Mouse (Mus musculus) naive thymus-derived CD4-positive, alpha-beta T cell, adult 2 months (primary cell): ENCODE data around the gene Ntn1.

Experiments used
- DNase-seq: peaks from one replicate; pipeline ENCODE4 v3.0.0-alpha.2; 2011; ENCODE audit warnings: low read depth

The Ntn1 gene

GRCm38 (mm10) chr11:68400727-68401219, at the start of gene Ntn1:
Ntn1 (minus strand) TSS chr11:68400823.
- DNase-seq, result no peak

DNA sequence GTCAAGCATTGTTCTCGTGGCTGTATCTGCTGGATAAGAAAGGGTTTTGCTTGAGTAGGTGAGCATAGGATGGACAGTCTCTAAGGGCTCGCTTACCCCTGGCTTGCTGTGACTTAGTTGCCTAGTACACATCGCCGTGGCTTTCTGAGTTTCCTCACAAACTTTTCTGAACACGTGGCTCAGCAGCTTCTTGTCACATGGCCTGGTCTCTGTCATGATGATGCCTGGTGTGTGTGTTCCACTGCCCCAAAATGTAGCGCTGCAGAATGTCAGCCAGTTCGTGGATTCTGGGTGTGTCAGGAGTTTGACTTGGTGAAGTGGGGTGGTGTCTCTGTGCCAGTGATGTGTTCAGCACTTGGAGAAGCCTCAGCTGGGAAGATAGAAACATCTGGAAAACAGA, 47.7 kb upstream of the Ntn1 start:
- DNase-seq, result peak; percentile 63

DNA sequence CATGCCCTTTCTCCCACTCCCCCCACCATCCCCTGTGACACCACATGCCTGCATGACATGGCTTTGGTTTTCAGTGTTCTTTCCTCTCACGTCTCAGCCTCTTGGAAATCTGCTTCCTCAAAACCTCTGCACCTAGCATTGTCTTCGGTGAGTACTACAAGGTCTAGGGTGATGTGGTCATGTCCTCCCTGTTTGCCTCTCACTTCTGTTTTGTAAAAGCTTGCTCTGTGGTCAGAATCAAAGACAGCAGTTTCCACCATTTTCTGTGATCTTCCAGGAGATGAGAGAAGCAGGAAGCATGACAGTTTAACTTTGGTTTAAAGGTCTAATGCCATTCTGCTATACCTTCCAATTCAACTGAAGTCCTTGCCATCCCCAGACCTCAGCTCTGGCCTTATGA, 46.6 kb upstream of the Ntn1 start:
- DNase-seq, result peak; percentile 79

GRCm38 (mm10) chr11:68446547-68446946, 45.9 kb upstream of the Ntn1 start:
- DNase-seq, result no peak

- DNase-seq, result no peak
Measured at GRCm38 (mm10) chr11:68445901-68446300, 45.3 kb upstream of the Ntn1 start.

DNA sequence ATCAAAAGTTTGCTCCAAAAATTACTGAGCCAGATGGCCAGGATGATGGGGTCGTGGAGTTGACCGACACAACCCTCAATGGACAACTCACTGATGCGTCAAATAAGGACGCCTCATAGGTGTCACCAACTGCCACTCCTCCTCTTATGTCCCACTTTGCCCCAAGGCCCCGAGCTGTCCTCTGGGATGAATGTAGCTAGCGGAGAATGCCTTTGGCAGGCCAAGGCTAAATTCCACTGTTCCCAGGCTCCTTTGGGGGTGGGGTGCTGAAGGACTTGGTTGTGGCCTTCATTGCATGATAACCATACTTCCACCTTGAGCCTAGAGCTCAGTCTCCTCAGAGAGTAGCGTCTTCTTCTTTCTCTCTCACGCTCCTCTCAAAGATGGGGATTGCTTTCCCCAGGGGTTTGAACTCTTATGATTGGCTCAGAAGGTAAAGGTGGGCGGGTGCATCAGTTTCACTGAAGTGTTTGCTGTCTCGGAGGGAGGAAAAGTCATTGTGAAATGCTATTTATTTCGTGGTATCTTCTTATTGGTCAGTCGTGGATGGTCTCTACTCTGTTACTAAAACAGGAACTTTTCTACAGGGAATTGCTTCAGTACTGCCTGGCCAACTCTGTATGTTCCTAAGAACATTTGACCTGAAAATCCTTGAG, 42.5 kb upstream of the Ntn1 start:
- DNase-seq, result peak; percentile 16

GRCm38 (mm10) chr11:68442346-68442745, 41.7 kb upstream of the Ntn1 start:
- DNase-seq, result peak; percentile 40

GRCm38 (mm10) chr11:68440965-68441364, 40.3 kb upstream of the Ntn1 start:
- DNase-seq, result no peak

DNA sequence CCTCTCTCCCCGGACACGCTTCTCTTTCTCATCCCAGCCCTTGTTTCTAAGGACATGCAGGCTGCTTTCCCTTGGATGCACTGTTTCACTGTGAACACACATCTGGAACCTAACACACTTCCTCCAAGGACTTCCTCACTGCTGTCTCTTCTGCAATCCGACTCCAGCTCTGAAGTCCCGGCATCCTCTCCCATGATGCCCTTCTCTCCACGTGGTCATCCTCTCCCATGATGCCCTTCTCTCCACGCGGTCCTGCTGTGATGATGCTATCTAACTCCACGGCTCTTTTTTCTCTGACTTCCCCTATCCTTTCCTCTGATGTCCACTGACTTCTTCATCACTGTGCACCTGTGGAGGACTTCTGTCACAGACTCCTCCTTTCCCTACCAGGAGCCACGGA, 39.5 kb upstream of the Ntn1 start:
- DNase-seq, result no peak

GRCm38 (mm10) chr11:68436376-68436775, 35.8 kb upstream of the Ntn1 start:
- peak; percentile 70 for DNase-seq

DNA sequence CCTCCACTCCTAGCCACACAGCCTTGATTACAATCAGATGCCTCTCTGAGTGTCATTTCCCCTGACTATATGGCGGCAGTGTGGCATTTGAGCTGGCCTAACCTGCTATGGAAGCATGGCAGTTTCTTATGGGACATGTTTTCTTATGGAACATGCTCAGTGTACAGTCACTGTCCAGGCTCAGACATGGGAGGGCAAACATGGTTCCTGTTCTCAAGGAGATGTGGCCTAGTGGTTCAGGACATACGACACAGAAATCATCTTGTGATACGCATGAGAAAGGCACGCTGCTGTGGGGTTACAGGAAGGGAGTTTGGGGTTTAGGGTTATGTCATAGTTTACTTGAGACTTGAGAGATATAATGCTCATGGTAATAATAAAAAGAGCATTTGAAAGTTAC, 35.0 kb upstream of the Ntn1 start:
- peak; percentile 78 for DNase-seq

DNA sequence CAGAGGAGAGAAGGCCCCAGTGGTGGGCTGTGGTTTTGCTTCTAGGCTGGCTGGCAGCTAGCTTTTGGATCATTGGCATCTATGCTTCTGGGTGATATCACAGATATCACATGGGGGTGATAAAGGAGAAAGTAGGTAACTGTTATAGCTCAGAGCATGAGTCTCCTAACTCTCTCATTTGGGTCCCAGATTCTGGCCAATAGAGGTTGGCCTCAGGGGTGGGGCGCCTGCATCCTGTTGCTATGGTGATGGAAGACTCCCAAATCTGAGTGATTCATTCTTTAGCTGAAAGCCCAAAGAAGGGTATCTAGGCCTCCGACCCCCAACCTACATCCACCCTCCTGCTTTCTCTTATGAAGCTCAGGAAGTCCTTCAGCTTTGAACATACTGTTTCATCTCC, 34.1 kb upstream of the Ntn1 start:
- no peak for DNase-seq

GRCm38 (mm10) chr11:68433534-68433933, 32.9 kb upstream of the Ntn1 start:
- DNase-seq, result peak; percentile 57

GRCm38 (mm10) chr11:68432361-68433021, 31.9 kb upstream of the Ntn1 start:
- peak; percentile 78 for DNase-seq

- DNase-seq, result peak; percentile 97
Measured at GRCm38 (mm10) chr11:68431699-68432360, 31.2 kb upstream of the Ntn1 start, which contains the start of gene Pik3r5. Pik3r5 (plus strand) TSS chr11:68432121.

DNA sequence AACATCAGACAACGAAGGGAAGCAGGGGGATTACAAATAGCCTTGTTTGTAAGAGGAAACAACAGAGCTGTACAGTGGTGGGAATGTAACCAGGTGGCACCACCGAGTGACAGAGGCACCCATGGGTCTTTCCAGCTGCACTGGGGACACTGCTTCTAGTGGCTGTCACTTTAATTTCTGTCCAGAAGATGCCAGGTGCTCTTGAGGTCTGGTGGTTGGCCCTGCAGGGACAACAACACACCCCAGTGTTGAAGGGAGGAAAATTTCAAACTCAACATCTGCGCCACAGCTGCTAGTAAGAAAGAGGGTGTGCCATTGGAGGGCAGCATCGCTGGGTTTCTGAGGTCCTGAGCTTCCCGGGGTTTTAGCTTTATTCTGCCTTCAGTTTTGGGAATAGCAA, 30.0 kb upstream of the Ntn1 start:
- peak; percentile 57 for DNase-seq

- no peak for DNase-seq
Measured at GRCm38 (mm10) chr11:68427083-68427570, 26.5 kb upstream of the Ntn1 start.

- DNase-seq, result no peak
Measured at GRCm38 (mm10) chr11:68425492-68426315, 25.1 kb upstream of the Ntn1 start.

DNA sequence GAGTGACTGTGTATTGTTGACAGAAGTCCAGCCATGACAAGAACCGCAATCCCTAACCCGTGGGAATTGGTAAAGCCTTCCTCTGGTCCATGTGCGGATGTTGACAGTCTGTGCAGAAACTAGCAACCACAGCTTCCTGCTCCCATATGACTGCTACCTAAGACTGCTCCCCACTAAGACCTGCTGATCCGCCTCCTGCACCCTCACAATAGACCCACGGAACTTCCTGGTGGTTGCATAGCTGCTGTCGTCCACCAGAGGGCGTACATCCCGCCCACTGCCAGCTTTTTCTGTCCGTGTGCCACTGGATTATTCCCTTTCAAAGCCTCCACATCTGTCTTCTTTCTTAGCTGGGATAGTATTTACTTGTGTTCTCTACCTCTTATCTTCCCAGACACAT, 17.2 kb upstream of the Ntn1 start:
- DNase-seq, result peak; percentile 92

- no peak for DNase-seq
Measured at GRCm38 (mm10) chr11:68417001-68417400, 16.4 kb upstream of the Ntn1 start.

- DNase-seq, result peak; percentile 83
Measured at GRCm38 (mm10) chr11:68408127-68408526, 7.5 kb upstream of the Ntn1 start.
